Mouse (Mus musculus) kidney, postnatal 36 days (tissue): ENCODE results near the gene Trmt13.
"Not testable (repeated sequence)": the region's sequence is repeated elsewhere in the genome, so short reads cannot be mapped to it uniquely, and the experiment has no call there.

Experiments used
- DNase-seq, 2 experiments: peaks; one replicate each; pipeline ENCODE4 v3.0.0; 2021 to 2022; ENCODE audit warnings: mixed read lengths in 2 of 2

Trmt13 gene

GRCm38 (mm10) chr3:116614295-116614892, at the start of gene Trmt13:
TSS of gene Trmt13 (minus strand) at chr3:116614587.
- DNase-seq, result no peak

DNA sequence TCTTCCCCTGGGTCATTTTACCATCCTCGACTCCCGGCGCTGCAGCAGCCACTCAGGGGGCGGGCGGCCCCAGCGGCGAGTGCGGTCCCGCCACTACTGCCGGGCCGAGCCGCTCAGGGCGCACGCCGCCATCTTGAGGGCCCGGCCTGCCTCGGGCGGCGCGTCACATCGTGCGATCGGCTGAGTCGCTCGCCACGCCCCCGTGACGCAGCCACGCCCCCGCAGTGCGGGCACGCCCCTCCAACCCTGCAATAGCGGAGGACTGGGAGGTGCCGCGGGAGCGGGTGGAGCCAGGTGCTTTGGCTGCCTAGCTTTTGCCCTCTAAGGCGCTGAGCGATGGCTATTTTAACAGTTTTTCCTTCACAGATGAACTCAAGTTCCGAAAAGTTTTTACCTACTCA, 48.1 kb upstream of the Trmt13 start, which contains the start of gene Mfsd14a:
TSS of gene Mfsd14a (minus strand) at position 215 of the 401 bp plus-strand sequence.
- DNase-seq, result peak; percentile 99 to 100

DNA sequence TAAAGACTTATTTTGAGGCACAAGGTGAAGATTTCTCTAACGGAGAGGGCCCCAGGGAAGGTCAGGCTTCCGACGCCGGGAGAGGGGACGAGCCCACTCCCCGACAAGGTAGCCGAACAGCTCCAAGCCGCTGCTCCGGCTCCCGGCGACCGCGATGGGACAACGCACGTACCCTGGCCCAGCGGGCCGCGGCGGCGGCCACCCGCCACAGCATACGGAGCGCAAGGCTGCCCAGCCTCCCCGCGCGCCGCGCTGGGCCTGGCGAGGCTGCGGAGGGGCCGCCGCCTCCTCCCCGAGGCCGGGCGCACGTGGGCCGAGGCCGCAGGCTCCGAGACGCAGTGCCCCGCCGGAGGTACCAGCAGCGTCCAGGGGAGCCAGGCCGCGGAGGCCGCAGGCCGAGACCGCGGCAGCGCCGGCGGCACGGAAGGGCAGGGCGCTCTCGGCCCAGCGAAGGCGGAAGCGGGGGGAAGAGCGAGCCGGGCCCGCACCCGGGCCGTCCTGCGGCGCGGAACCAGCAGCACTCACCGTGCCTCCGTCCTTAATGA, 47.6 kb upstream of the Trmt13 start:
- DNase-seq, result peak in 1 of 2 experiments; percentile 12

- DNase-seq, result no peak
These were observed 47.0 kb upstream of the Trmt13 start for GRCm38 (mm10) chr3:116661288-116661869.

GRCm38 (mm10) chr3:116659856-116660430, 45.6 kb upstream of the Trmt13 start:
- no peak for DNase-seq

GRCm38 (mm10) chr3:116658928-116659565, 44.7 kb upstream of the Trmt13 start:
- peak; percentile 25 to 30 for DNase-seq

DNA sequence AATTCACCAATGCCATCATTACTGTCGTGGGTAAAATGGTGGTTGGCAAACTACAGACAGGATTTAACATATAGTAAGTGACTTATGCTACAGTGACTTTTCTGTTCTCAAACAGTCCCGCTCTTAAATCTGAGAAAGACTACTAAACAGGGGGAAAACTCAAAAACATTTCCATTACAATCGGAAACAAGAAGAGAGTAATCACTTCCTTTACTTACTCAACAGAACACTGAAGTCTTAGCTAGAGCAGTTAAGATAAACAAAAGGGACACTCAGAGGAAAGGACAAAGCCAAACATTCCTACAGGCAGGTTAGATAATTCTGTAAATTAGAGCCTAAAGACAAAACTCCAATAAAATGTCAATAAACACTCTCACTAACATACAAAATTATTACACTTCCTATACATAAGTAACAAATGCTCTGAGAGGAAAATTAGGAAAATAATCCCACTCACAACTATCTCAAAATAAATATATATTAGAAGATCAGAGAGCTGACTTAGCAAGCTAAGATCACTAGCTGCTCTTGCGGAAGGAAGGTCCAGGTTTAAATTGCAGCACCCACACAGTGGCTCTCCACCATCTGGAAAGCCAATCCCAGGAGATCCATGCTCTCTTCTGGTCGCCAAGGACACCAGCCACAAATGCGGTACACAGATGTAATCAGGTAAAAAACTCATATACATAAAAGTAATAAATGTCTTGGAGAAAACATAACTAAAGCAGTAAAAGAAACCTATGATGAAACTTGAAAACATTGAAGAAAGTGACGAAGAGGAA, 42.0 kb upstream of the Trmt13 start:
- no peak for DNase-seq

DNA sequence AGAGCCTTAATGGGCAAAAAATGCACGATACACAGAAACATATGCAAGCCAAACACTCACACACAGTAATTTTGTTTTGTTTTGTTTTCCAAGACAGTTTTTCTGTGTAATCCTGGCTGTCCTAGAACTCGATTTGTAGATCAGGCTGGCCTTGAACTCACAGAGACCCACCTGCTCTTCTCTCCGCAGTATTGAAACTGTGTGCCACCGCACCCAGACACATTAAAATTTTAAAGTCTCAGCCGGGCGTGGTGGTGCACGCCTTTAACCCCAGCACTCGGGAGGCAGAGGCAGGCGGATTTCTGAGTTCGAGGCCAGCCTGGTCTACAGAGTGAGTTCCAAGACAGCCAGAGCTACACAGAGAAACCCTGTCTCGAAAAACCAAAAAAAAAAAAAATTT, 39.7 kb upstream of the Trmt13 start:
- not testable (repeated sequence) for DNase-seq

GRCm38 (mm10) chr3:116653278-116653945, 39.0 kb upstream of the Trmt13 start:
- DNase-seq, result no peak

DNA sequence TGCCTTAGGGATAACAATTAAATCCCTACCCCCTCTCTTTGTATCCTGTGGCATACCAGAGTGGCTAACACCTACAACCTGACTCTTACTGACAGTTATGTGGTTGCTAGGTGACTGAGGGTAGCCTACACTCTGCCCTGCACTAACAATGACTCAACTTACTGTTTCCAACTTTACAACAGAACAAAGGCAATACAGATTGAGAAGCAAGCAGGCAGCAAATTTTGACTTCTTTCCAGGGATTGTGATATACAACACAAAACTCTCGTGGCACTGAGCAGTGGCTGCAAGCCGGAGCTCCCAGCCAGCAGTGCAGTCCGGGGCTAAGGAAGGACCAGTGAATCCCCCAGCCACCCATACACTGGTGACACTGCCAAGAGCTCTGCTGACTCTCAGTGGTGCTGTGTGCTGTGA, 37.7 kb upstream of the Trmt13 start:
- DNase-seq, result no peak

GRCm38 (mm10) chr3:116650698-116651097, 36.3 kb upstream of the Trmt13 start:
- DNase-seq, result no peak

GRCm38 (mm10) chr3:116648805-116649204, 34.4 kb upstream of the Trmt13 start:
- DNase-seq, result no peak

DNA sequence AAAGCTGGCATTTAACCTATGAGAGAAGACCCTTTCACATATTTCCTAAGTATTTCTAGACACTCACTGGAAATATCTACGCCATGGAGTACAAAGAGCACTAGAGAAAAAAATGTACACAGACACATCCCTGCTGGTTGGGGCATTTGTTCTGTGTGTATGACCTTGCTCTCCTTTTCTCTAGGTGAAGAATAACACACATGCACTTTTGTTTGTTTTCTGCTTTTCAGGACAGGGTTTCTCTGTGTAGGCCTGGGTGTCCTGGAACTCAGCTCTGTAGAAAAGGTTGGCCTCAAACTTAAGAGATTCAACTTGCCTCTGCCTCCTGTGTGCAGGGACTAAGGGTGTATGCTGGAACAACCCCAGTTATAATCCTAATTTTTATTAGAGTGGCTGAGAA, 32.0 kb upstream of the Trmt13 start:
- DNase-seq, result no peak

GRCm38 (mm10) chr3:116642373-116642772, 28.0 kb upstream of the Trmt13 start:
- DNase-seq, result no peak

- no peak for DNase-seq
These were observed 27.5 kb upstream of the Trmt13 start for GRCm38 (mm10) chr3:116641811-116642371.

- DNase-seq, result no peak
These were observed 25.6 kb upstream of the Trmt13 start for GRCm38 (mm10) chr3:116640024-116640423.

DNA sequence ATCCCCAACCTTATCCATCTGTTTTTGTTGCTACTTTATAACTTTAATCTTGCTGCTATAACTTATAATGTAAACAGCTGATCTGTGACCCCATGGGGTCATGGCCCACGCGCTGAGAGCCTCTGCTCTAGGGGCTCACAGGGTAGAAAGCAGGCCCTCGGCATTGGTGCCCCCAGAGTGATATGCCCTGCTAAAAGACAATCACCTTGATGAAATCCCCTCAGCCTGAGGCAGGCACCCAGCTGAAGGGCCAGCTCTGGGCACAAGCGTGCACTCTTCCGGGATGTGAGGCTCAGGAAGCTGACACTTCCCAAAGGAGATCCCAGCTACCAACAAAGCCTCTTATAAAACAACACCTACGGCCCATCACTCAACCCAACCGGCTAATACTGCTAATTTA, 24.2 kb upstream of the Trmt13 start:
- DNase-seq, result no peak

DNA sequence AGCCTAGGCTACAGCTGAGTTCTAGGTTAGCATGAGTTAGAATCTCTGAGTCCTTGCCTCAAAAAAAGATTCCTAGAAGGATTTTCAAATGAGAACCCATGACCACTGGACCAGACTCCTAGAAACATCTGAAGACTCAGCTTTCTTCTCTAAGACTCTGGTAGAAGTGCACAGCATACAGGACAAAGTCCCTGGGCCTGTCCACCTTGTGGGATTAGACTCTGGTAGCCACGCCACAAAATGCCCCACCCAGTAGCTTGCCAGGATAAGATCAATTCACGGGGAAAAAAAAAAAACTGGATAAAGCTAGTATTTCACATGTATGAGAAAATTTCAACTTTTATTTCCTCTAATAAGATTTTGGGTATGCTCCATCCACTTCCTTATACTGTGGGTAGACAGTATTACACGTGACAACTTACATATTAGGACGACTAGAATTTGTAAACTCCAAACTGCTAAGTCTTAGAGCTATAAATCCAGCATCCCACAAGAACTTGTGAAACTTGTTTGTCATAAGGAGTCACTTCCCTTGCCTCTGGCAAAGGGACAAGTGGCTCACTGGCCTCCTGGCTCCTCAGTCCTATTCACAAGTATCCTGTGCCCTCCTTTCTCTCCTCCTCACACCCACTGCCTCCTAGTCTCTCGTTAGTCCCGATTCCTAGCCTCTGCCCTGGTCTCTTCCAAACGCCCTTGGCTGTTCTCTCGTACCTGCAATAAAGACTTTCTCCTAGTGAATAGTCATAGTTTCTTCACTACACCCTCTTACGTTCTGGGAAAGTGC, 23.5 kb upstream of the Trmt13 start:
- peak in 1 of 2 experiments; percentile 10 for DNase-seq

- DNase-seq, result no peak
These were observed 21.4 kb upstream of the Trmt13 start for GRCm38 (mm10) chr3:116635799-116636198.

DNA sequence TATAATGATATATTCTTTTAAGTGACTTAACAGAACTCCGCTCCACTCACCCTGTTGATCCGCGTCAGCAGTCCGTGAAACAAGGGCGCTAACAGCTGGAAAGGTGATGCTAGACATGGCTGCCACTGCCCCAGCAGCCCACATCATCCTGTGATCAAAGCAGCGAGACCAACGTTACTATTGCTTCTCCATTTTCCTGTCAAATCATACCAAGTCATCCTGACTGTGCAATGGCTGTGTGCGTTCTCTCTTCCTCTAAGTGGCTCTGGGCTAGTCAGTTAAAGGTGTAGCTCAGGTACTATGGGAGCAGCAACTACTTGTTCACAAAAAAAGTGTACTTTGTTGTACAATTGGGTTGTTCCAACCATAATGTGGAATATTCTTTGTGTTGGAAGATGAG, 20.5 kb upstream of the Trmt13 start:
- DNase-seq, result no peak

DNA sequence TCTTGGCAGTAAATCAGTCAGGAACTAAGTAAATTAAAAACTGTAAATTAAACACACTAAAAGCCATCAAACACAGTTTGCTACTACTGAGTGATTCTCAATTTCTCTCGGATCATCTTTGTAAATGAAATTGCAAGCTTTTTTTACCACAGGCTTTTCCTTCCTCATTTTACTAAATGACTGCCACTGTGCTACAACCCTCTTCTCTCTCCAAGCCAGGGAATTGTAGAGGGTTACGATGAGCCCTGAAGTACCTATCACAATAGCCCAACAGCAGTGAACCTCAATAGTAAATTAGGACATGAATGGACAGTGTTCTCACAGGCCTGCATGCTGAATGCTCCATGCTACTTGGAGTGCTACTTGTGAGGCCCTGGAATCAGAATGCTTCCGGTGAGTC, 19.7 kb upstream of the Trmt13 start:
- no peak for DNase-seq
